Mouse (Mus musculus) ES-E14 (cell line): ENCODE measurements around the gene Gm28308. TPM values are rescaled to one million over a fixed set of nuclear protein-coding genes. Genes with fewer than 3 reads are reported as not detected.

ENCODE experiments used
- DNase-seq: peaks from one replicate; pipeline ENCODE4 v3.0.0-alpha.2; 2013; ENCODE audit warnings: low read depth, low spot score
- H3K27ac ChIP-seq: 2 replicates; pipeline ENCODE4 v1.5.1; 2012; ENCODE audit warnings: low read depth, mild to moderate bottlenecking, low read length, moderate library complexity, mixed read lengths; ENCODE audit not compliant: poor library complexity, insufficient read depth, severe bottlenecking
- H3K36me3 ChIP-seq: 2 replicates; pipeline ENCODE4 v1.6.1; 2012; ENCODE audit warnings: mild to moderate bottlenecking, low read length, moderate library complexity, mixed read lengths; ENCODE audit not compliant: control insufficient read depth, poor library complexity, insufficient read depth, severe bottlenecking
- H3K4me1 ChIP-seq, 2 experiments: fragments of 150-350 bp in 1 of 2; sonication (generic) in 1 of 2; 2 replicates each; pipeline ENCODE4 v1.6.1; 2012; ENCODE audit warnings: low read length in 2 of 2, mild to moderate bottlenecking in 1 of 2, mixed read lengths in 1 of 2; ENCODE audit not compliant: control insufficient read depth in 2 of 2, insufficient read depth in 2 of 2, poor library complexity in 1 of 2
- H3K4me3 ChIP-seq, 2 experiments: fragments of 150-350 bp in 1 of 2; sonication (generic) in 1 of 2; 2 replicates each; pipeline ENCODE4 v1.5.1; 2012; ENCODE audit warnings: low read length in 2 of 2, low read depth in 1 of 2, mild to moderate bottlenecking in 1 of 2, mixed read lengths in 1 of 2; ENCODE audit not compliant: insufficient read depth in 1 of 2, poor library complexity in 1 of 2, severe bottlenecking in 1 of 2
- H3K9ac ChIP-seq: 2 replicates; pipeline ENCODE4 v1.6.1; 2012; ENCODE audit warnings: low read depth, mild to moderate bottlenecking, low read length, mixed read lengths; ENCODE audit not compliant: poor library complexity, insufficient read depth, severe bottlenecking
- H3K9me3 ChIP-seq: fragments of 150-350 bp; sonication (generic); 2 replicates; pipeline ENCODE4 v1.6.1; 2012; ENCODE audit warnings: low read depth, mild to moderate bottlenecking, low read length; ENCODE audit not compliant: control insufficient read depth, insufficient read depth
- CHD2 ChIP-seq: IDR thresholded peaks from 2 replicates; pipeline ENCODE4 v1.6.1; 2014; ENCODE audit warnings: mild to moderate bottlenecking, low read depth, low read length, inconsistent platforms
- HCFC1 ChIP-seq: IDR thresholded peaks from 2 replicates; pipeline ENCODE4 v1.6.1; 2012; ENCODE audit warnings: low read length, inconsistent platforms, borderline replicate concordance; ENCODE audit not compliant: insufficient read depth
- MAFK ChIP-seq: IDR thresholded peaks from 2 replicates; pipeline ENCODE4 v1.6.1; 2014; ENCODE audit warnings: mild to moderate bottlenecking, low read depth, low read length, inconsistent platforms; ENCODE audit not compliant: insufficient read depth
- ZC3H11A ChIP-seq: IDR thresholded peaks from 2 replicates; pipeline ENCODE4 v1.6.1; 2012; ENCODE audit warnings: low read depth, mild to moderate bottlenecking, inconsistent platforms, low read length, borderline replicate concordance
- ZNF384 ChIP-seq: IDR thresholded peaks from 2 replicates; pipeline ENCODE4 v1.6.1; 2012; ENCODE audit warnings: low read depth, low read length, inconsistent platforms
- in situ Hi-C, 2 experiments: fragments of 600-800 bp; cut with MboI; formaldehyde crosslinking; loops; one replicate each; pipeline ENCODE4 v1.15.1; 2025; ENCODE audit warnings: low sequenced_read_pairs in 2 of 2, inconsistent platforms in 1 of 2; ENCODE audit not compliant: unreplicated experiment in 2 of 2
- total RNA-seq: library from RNA; depleted of rRNA; stranded (reverse); fragments of 300-350 nt; gene quantifications from 2 replicates; pipeline ENCODE4 v1.2.3, GENCODE M21; 2012

The Gm28308 gene
- total RNA-seq, 1 experiment: 0.31 TPM

- H3K27ac ChIP-seq: no peak overlapping the region
- no peaks in the 10 kb centered on the region for H3K36me3 ChIP-seq
- no peak overlapping the region for H3K9ac ChIP-seq
- no peaks in the 10 kb centered on the region for H3K9me3 ChIP-seq
- TF ChIP-seq ZNF384: no peak
- no peak for TF ChIP-seq ZC3H11A
- TF ChIP-seq HCFC1: no peak
- TF ChIP-seq MAFK: no peak
- no peak for TF ChIP-seq CHD2
- H3K4me1 ChIP-seq: peaks cover 0 to 9% of the 10 kb centered on the region in 2 experiments; a peak in 1 of 4 replicates
- in situ Hi-C loops: loop anchor here (10.0 kb wide), 3 partner anchors 58 to 992 kb away; partner anchors contain the start of genes Hoxa7 (in 2 of the 2) and Evx1 (in 1 of the 2)
- no peak for DNase-seq
- H3K4me3 ChIP-seq: no peak overlapping the region
Measured at GRCm38 (mm10) chr6:52167176-52167575, 46.0 kb downstream of the Gm28308 start.

- H3K9me3 ChIP-seq: no peaks in the 10 kb centered on the region
- DNase-seq: no peak
- peaks cover 0 to 9% of the 10 kb centered on the region in 2 experiments; a peak in 1 of 4 replicates for H3K4me1 ChIP-seq
- H3K27ac ChIP-seq: no peak overlapping the region
- no peak overlapping the region for H3K4me3 ChIP-seq
- in situ Hi-C loops: loop anchor here (10.0 kb wide), 3 partner anchors 58 to 992 kb away; partner anchors contain the start of genes Hoxa7 (in 2 of the 2) and Evx1 (in 1 of the 2)
- TF ChIP-seq HCFC1: no peak
- TF ChIP-seq MAFK: no peak
- no peak for TF ChIP-seq ZC3H11A
- TF ChIP-seq CHD2: no peak
- no peak overlapping the region for H3K9ac ChIP-seq
- no peaks in the 10 kb centered on the region for H3K36me3 ChIP-seq
Measured at GRCm38 (mm10) chr6:52166431-52167077, 46.6 kb downstream of the Gm28308 start.

- Histone ChIP-seq H3K4me1 (peaks cover 0 to 9% of the 10 kb centered on the region in 2 experiments; a peak in 1 of 4 replicates), H3K36me3 (no peaks in the 10 kb centered on the region), H3K9me3 (no peaks in the 10 kb centered on the region), H3K9ac (no peak overlapping the region), H3K27ac (no peak overlapping the region), H3K4me3 (no peak overlapping the region)
- no peak for TF ChIP-seq HCFC1
- TF ChIP-seq ZC3H11A: no peak
- TF ChIP-seq CHD2: no peak
- TF ChIP-seq MAFK: no peak
- no peak for TF ChIP-seq ZNF384
- in situ Hi-C loops: loop anchor here (10.0 kb wide), 3 partner anchors 59 to 991 kb away; partner anchors contain the start of genes Hoxa7 (in 2 of the 2) and Evx1 (in 1 of the 2)
- no peak for DNase-seq
Measured at GRCm38 (mm10) chr6:52165441-52166370, 47.4 kb downstream of the Gm28308 start.

GRCm38 (mm10) chr6:52164626-52165440 lies 48.3 kb downstream of the Gm28308 start, which contains the start of gene Hoxa2:
Gene Hoxa2 (minus strand): TSS chr6:52164831.
- DNase-seq: no peak
- Histone ChIP-seq H3K27ac (no peak within 1 kb of the TSS), H3K36me3 (no peaks in the 10 kb centered on the region), H3K4me1 (peaks cover 0 to 13% of the 10 kb centered on the region in 2 experiments; a peak in 1 of 4 replicates), H3K9me3 (no peaks in the 10 kb centered on the region), H3K4me3 (peak within 1 kb of the TSS; percentile 3 to 33; a peak in 3 of 4 replicates), H3K9ac (peak within 1 kb of the TSS; percentile 36)
- in situ Hi-C loops: loop anchor here (10.0 kb wide), 3 partner anchors 60 to 990 kb away; partner anchors contain the start of genes Hoxa7 (in 2 of the 2) and Evx1 (in 1 of the 2)
- no peak for TF ChIP-seq HCFC1
- no peak for TF ChIP-seq MAFK
- TF ChIP-seq ZNF384: no peak
- TF ChIP-seq ZC3H11A: no peak
- no peak for TF ChIP-seq CHD2
